Mouse (Mus musculus): ENCODE results near the gene Wdr31.

DNA sequence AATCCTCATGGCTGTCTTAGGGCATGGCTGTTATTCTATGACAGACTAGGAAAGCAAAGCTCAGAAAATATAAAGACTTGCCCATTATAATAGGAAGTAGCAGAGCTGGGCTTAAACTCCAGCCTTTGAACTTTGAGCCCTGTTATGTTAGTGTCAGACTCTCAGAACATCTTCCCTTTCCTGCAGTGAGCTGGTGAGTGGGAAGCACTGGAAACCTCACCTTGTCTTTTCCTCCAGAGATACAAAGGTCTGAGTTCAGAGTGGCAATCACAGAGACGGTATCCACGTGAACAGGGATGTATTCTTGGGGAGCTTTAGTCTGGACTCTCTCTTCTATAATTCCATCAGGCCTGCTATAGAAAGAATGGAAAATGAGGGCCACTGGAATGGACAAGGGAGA lies 7.6 kb downstream of the Wdr31 start:
- TF ChIP-seq CTCF (conservative IDR thresholded peaks at IDR 0.05; ENCODE audit: low read length) (no peak), POU5F1 (IDR thresholded peaks at IDR 0.05; ENCODE audit: borderline replicate concordance, low read length) (no peak)
